Mouse (Mus musculus) embryo, embryonic 10.5 days (tissue): ENCODE measurements around the gene Myo6.

ENCODE experiments used
- DNase-seq: peaks from one replicate; pipeline ENCODE4 v3.0.0-alpha.2; 2015; ENCODE audit warnings: low spot score

The Myo6 gene

DNA sequence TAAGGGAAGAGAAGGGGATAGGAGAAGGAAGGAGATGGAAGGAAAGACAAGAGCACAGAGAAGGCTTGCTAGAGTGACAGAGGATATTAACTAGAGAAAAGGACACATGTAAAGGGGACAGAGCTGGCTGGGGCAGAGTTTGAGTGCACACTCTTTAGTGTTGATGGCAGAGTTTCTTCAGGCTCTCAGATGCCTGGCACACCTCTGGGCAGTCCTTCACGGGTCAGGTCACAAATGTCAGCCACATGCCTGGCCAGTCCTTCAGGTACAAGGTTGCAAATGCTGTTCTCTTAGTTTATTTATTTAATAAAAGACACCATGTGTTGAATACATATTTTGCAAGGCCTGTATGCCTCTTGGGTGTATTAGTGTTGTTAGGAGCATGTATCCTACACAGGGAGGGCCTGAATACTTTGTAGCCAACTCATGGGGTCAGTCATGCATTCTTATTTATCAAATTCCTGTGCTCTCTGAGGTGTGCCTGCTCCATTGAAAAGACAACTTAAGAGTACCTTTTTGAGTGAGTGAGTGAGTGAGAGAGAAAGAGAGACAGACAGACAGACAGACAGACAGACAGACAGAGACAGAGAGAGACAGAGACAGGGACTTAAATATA is 72.5 kb downstream of the Myo6 start:
- DNase-seq, result no peak

DNA sequence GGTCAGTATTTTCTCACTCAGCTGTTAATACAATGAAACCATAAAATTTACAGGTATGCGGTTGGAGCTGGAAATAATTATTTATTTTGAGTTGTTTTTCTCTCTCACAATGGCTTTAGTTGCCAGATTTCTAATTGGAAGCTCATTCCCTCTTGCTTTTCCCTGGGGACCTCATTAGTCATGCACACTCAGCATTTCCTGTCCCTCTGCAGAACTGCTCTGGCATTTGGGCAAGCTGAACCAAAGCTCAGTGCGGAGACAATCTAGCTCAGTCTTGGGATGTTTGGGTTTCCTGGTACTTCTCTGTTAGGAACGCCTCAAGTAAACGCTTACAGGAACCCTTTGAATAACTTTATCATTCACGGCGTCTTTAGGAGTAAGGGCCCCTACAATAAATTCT is 76.9 kb downstream of the Myo6 start:
- DNase-seq, result peak; percentile 18

DNA sequence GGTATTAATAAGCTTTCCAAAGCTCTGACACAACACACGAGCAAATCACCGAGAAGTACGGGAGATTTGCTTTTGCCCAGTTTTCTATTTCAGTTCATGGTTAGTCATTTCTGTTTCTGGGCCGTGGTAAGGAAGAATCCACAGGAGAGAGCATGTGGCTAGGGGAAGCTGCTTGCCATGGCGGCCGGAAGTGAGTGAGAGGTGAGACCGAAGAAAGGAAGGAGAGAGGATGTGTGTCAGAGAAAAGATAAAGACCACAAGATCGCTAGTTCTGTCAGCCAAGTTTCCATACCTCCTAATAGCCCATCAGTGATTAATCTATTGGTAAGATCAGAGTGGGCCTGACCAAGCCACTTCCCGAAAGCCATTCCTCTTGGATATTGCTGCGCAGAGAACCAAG is 87.3 kb downstream of the Myo6 start:
- no peak for DNase-seq

DNA sequence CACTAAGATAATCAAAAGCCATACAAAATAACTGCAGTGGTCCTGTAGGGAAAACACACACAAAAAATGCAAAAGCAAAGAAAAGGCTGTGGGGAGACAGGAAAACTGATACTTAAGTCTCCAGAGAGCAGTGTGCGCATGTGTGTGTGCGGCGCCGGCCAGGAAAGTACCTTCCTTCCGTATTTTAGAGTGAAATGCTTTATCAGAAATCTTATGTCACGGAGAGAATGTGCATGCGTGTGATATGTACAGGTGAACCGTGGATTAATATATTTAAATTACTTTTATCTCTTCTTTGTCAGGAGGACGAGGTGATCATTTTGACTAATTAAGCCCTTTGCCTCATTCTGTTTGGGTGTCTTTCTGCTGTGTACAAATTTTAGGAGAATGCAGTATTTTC is 88.4 kb downstream of the Myo6 start:
- DNase-seq, result no peak

DNA sequence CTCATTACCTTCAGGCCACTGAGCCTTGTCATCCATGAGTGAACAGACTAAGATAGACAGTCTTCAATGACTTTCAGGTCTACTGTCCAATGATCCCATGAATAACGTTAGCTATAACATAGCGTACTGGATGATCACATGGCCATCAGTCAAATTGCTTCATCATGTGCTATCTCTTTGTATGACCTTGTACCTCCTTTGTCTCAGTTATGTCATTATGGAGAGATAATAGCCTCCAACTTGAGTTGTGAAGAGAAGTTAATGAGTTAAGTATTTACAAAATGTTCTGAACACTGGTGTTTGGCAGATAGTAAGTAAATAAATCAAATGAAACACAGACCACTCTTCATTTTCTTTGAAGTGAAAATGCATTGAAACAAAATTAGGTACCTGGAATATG is 91.7 kb downstream of the Myo6 start:
- no peak for DNase-seq

DNA sequence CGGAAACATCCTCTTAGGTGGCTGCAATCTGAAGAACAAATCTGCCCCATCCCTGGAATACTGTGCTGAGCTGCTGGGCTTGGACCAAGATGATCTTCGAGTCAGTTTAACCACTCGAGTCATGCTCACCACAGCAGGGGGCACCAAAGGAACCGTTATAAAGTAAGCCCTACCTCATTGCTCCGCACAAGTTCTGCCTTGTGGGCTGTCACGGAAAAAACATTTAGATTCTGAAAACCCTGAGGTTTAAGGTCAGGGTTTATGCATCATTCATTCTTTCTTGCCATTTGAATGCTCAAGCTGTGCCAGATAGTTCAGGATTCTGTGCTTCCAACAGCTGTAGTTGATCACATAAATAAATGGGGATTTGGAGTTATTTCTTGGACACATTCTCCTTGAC is 93.6 kb downstream of the Myo6 start:
- DNase-seq, result no peak

DNA sequence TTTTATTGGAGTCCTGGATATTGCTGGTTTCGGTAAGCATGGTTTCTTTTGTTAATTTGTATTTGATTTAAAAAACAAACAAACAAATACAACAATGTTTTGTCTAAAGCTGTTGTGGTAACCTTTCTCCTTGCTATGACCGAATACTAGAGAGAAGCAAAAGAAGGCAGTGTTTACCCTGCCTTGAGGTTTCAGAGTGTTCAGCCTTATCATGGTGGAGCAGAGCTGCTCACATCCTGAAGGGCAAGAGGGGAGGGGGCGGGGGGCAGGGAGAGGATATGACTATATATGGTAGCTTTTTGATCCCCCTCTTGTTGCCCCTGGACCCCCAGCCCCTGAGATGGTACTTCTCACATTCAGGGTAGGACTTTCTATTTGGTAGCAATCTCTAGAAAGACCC is 96.1 kb downstream of the Myo6 start:
- no peak for DNase-seq

DNA sequence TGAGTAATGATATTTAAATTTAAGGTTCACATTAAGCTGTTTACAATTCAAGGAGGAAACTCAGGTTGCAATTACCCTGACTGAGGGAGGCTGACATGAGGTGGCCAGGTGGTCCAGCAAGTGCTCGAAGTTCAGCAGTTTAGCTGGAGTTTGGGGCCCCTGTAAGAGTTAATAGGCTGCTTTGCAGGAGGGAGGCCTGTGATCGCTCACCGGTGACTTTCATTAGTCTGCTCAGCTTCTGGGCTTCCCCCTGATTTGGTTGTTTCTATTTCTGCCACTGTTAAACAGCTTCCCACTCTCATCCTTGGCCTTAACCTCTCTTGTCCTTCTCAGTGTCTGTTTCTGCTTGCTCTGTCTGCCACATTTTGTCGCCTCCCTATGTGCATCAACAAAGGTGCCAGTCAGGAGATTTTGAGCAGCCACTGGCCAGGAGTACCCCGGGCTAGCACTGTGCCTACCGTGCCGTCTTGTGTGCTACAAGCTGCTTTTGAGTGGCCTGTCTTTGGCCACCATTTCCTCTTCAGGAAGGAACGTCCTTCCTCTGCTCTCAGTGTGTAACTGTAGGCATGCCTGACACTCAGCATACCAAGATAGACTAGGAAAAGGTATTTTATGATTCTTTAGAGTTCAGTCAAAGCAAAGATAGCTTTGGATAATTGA is 97.7 kb downstream of the Myo6 start:
- peak; percentile 17 for DNase-seq

DNA sequence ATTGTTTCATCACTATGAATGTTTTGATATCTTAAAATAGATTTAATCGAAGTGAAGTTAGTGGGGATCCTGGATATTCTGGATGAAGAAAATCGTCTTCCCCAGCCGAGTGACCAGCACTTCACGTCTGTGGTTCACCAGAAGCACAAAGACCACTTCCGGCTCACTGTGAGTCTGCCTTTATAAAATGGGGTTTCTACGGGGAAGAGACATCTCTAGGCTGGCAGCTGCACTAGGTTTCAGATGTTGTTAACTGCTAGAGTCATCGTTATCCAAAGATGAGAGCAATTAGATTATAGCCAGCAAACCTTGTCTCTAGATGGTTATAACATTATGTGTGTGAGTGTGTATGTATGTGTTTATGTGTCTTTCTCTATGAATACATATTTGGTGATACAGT is 101.3 kb downstream of the Myo6 start:
- DNase-seq, result no peak

DNA sequence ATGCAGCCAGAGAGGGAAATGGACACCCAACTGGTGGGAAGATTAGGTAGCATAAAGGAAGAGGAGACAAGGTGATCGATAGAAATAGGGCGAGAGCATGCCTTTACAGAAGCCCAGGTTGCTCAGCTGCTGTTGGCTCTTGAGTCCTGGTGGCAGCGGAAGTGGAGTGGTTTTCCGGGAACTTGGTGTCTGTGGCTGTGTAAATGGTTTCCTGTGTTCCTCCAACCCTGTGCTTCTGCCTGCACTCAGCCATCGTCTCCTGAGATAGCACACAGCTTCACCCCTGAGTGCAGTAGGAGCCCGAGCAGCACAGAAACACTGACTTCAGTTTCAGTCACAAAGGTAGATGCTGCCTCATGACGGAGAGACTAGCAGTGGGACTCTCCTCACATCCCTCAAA is 101.7 kb downstream of the Myo6 start:
- no peak for DNase-seq

DNA sequence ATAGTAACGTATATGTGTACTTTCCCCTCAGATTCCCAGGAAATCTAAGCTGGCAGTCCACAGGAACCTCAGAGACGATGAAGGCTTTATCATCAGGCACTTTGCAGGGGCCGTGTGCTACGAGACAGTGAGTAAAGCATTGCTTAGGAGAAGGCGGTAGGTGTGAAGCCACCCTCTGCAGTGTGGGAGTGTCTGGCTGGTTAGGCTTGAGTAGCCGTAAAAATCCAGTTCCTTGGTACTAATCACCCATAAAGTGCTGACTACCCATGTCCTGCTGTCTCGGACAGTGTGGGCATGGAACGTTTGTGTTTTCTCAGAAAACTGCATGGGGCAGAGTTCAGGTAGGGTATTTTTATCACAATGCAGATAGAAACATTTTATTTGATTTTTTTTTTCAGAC is 104.8 kb downstream of the Myo6 start:
- DNase-seq, result no peak

DNA sequence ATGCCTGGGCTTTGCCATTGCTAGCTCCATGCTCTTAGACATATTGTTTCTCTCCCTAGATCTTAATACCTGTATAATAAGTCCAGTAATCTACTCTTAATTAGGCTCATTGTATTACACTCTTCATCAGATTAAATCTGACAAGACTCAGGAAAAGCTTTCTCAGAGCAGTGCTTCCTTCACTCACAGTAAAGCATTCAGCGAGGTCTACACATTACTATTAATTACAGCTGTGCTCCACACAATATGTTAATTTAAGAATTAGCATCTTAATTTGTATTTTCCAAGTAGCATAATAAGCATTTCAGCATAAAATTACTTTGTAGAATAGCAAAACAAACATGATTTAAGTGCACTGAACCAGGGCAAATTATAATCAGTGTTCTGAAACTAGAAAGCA is 108.1 kb downstream of the Myo6 start:
- no peak for DNase-seq

DNA sequence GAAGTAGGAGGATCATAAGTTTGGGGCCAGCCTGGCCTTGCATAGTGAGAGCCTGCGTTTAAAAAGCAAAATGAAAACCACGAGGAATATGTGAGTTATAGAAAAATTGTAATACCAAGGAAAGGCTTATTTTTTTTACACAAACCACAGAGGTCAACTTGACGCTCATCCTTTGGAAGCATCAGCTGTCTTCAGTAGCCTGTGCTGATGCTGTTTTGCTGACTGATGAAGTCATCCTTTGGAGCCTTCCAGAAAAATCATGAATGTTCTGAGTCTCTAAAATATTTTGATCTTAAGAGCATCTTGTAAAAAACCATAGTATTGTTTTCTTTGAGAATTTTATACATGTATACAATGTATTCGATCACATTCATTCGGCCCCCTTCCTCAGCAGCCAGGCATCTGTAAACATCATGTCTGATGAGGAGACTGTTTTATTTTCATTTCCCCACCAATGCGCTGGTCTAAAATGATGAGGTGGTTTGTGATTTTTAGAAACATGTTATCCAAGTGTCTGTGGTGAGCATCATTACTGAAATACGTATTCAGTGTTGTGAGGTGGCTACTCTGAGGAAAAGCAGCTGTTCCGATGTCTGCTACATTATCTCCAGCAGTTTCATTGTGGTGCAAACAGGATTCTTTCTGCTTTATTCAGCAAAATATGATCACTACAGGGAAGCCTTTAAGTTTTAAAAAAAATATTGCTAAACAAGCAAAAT is 110.4 kb downstream of the Myo6 start:
- no peak for DNase-seq

DNA sequence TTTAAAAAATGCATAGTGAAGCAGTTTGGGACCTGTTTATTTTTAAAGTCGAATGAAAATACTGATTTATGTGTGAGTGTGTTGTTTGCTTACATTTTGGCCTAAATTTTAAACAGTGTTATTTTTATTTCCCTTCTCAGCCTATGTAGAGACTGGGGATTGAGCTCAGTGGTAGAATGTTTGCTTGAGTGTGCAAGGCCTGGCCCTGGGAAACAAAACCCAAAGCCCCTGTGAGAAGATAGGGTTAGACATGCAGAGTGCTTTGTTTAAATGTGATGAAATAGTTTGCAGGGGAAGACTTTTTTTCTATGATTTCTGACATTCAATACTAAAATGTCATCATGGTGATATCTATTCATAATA is 110.9 kb downstream of the Myo6 start:
- no peak for DNase-seq

DNA sequence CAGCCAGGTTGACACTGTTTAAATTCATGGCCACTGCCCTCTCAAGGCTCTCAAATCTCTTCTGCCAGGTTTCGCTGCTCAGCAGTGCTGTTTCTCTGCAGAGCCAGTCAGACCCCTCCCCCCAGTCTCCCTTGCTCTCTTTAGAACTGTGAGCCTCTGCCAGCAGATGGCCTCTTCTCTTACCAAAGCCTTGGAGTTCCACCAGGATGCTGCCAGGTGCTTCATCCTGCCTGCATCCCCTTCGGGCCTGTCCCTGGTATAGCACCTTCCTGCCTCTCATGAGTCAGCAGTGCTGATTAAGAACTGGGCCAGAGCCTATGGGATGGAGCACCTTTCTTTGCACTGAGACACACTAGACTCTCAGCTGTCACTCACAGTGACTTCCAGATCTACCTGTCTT is 112.3 kb downstream of the Myo6 start:
- peak; percentile 26 for DNase-seq

DNA sequence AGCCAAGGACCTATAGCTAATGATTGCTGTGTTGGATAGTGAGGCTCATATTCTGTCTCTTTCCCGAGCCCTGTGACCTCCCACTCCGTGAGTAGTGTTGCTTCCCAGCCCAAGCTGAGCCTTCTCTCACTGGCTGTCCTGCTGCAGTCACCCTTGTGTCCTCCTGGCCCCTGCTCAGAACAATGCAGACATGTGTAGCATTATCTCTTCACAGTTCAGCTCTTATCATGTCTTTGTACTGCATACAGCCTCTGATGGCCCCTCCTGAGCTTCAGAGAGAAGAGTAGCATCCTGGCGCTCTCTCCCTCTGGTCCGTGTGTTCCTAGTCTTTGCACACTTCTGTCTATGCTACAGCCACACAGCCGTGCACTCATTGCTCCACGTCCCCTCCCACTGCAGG is 112.9 kb downstream of the Myo6 start:
- no peak for DNase-seq

DNA sequence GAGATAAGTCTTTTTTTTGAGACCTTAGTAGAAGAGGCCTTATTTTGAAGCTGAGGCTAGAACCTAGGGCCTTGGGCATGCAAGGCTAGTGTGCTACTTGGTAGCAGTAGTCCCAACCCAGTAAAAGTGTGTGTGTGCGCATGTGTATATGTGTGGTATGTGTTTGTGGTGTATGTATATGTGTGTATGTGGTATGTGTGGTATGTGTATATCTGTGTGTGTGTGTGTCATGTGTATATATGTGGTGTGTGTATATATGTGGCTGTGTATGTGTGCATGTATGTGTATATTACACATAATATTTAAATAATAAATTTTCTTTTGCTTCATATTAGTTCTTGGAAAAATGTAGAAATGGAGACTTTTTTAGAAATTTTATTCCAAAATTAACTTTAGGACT is 115.9 kb downstream of the Myo6 start:
- no peak for DNase-seq

DNA sequence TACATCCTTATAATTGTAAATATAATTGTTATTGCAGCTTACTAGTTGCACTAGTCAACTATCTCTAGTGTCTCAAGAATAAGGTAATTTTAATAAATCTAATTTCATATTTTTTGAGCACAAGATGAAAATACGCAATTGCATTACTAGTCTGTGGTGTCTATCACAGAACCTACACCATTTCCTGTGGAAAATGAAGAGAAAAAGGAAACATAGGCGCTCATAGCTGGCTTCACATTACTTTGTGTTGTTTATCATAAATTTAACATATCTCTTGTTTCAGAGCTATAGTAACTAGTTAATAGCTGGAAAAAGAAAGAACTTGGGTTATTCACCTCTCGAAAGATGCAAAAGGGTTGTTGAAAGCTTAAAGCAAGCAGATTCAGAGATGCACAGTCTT is 117.6 kb downstream of the Myo6 start:
- DNase-seq, result no peak

DNA sequence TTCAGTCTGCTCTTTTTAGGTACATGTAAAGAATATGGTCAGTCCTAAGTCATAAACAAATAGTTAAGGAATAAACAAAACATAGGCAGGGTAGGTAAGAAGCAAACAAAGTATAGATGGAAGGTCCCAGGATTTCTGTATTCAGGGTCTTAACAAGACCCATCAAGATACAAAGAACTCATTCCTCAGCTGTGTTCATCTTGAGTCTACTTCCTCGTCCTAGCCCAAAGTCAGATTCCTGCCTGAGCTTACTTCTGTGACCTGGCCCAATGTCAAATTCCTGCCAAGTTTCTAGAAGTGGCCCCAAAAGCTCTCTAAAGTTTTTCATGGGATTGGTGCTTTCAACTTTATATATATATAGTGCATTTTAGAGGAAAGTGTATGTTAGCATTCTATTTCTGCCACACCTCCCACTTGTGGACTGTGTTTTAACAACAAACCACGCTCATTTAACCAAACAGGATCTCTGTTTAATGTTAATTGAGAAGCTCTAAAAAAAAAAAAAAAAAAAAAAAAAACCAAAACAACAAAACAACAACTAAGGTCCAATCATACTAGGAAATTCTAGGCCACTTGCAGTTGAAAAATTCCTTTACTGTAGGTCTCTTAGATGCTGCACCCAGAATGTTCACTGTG is 119.8 kb downstream of the Myo6 start:
- DNase-seq, result no peak

DNA sequence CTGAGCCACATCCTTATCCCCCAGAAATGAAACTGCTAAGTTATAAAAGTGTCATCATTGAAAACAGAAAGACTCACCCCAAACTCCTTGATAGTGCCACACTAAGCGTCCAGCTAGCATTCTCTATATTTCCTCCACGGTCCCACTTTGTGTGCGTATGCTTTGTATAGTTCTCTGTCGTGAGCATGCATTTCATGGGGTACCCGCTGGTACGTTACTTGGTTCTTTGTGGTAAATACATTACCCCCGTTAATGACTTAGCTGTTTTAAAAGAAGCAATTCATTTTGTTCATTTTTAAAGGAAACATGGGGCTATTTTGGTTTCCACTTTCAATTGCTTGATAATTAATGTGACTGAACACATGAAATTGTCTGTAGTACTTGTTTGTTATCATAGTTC is 122.0 kb downstream of the Myo6 start:
- no peak for DNase-seq

DNA sequence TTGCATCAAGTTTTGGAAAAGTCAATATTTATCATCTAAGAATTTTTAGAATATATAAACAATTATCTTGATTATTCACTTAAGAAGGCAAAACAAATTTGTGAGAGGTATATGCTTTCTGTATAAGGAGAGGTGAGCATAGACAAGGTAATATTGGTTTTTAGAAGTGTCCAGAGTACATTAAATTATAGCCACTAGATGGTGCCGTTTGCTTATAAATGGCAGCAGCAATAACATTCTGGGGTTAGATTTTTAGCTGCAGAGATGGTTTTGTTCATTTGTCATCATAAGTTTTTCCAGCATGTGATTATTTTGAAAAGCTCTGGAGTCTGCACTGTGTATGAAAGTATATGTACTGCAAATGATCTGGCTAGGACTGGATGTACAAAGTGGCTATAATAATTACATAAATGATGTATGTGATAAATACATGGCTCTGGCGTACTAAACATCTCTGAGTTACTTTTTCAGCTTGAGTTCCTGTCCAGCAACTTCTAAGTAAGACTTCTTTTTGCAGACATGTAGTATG is 128.3 kb downstream of the Myo6 start:
- DNase-seq, result peak; percentile 72

DNA sequence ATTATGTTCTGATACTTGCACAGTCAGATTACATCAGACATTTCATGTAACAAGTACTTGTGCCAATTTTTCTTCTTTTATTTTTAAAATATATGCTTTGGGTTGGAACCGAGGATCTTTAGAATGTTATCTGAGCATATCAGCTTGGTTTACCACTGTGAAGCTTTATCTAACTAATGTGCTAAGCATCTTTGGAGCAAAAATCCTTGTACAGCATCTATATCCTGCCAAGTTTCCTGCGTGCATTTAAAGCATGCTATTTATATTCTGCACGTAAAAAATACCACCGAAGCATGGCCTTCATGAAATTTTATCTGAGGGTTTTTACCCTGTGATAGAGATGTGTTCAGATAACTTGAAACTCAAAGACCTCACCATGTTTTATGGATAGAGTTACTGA is 131.3 kb downstream of the Myo6 start:
- DNase-seq, result no peak

DNA sequence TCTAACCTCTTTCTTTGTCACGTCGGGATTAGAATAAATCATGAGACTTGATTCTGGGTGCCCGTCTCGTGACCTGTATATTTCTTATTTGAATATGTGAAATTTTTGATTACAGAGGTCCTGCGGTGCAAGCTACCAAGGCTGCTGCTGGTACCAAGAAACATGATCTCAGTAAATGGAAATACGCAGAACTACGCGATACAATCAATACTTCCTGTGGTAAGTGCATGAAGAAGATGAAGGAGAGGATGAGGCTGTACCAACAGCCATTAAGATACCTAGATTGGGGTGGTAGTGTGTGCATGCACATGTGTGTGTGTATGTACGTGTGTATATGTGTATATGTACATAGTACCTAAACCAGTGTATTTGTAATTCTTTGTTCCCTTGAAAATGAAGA is 134.2 kb downstream of the Myo6 start:
- no peak for DNase-seq
